Mouse (Mus musculus) bone marrow, adult 2 months (tissue): ENCODE results near the gene Ppl.

ENCODE experiments used
- CTCF ChIP-seq: fragments of 200-500 bp; IDR thresholded peaks from 2 replicates; pipeline ENCODE4 v1.5.1; 2011; ENCODE audit warnings: low read length, control low read depth; ENCODE audit not compliant: control insufficient read depth, insufficient read depth
- POLR2A ChIP-seq: fragments of 200-500 bp; IDR thresholded peaks from 2 replicates; pipeline ENCODE4 v1.6.1; 2011; ENCODE audit warnings: low read depth, mild to moderate bottlenecking, control low read depth, low read length, borderline replicate concordance; ENCODE audit not compliant: control insufficient read depth

GRCm38 (mm10) chr16:5070321-5070720 lies 61.9 kb downstream of the Ppl start:
- TF ChIP-seq POLR2A: no peak
- no peak for TF ChIP-seq CTCF
